Mouse (Mus musculus) stomach, postnatal 0 days (tissue): ENCODE measurements at regions not wholly inside any gene's neighbourhood (a gene's known extent, or its start where the extent isn't known, plus 50 kb on each side); places are given as distances from the start of the nearest gene placed in this dataset.
A peak's percentile ranks its signal among the peaks of the same experiment; 100 is the strongest.

Experiments used
- ATAC-seq: fragments of 200-750 bp; cut with Nextera tagmentation; 2 replicates; pipeline ENCODE4 v1.8.0; 2017; ENCODE audit not compliant: low FRiP score, low TSS enrichment
- DNase-seq: peaks from one replicate; pipeline ENCODE4 v3.0.0-alpha.2; 2016; ENCODE audit warnings: low spot score
- H3K27ac ChIP-seq: fragments of 300-500 bp; sonication (generic); replicated peaks from 2 replicates; pipeline ENCODE4 v1.5.1; 2014; ENCODE audit warnings: mild to moderate bottlenecking, control low read depth
- H3K27me3 ChIP-seq: fragments of 300-500 bp; sonication (generic); 2 replicates; pipeline ENCODE4 v1.6.1; 2014; ENCODE audit warnings: low read length; ENCODE audit not compliant: control insufficient read depth, insufficient read depth
- H3K36me3 ChIP-seq: fragments of 300-500 bp; sonication (generic); 2 replicates; pipeline ENCODE4 v1.6.1; 2014; ENCODE audit warnings: low read length, mixed read lengths; ENCODE audit not compliant: control insufficient read depth, insufficient read depth
- H3K4me1 ChIP-seq: fragments of 300-500 bp; sonication (generic); replicated peaks from 2 replicates; pipeline ENCODE4 v1.6.1; 2014; ENCODE audit warnings: antibody characterized with exemption; ENCODE audit not compliant: control insufficient read depth, insufficient read depth
- H3K4me2 ChIP-seq: fragments of 300-500 bp; sonication (generic); replicated peaks from 2 replicates; pipeline ENCODE4 v1.6.1; 2014; ENCODE audit warnings: low read depth, mild to moderate bottlenecking, control low read depth, moderate library complexity
- H3K4me3 ChIP-seq: fragments of 300-500 bp; sonication (generic); 2 replicates; pipeline ENCODE4 v1.5.1; 2014; ENCODE audit warnings: low read depth, low read length, control low read depth
- H3K9ac ChIP-seq: fragments of 300-500 bp; sonication (generic); 2 replicates; pipeline ENCODE4 v1.6.1; 2014; ENCODE audit warnings: mild to moderate bottlenecking, low read length, control low read depth, mixed read lengths
- H3K9me3 ChIP-seq: fragments of 300-500 bp; sonication (generic); 2 replicates; pipeline ENCODE4 v1.6.1; 2016; ENCODE audit warnings: low read length; ENCODE audit not compliant: control insufficient read depth
- CTCF ChIP-seq: IDR thresholded peaks from 2 replicates; pipeline ENCODE4 v1.5.1; 2016; ENCODE audit warnings: antibody characterized with exemption, low read depth, mild to moderate bottlenecking, moderate library complexity
- EP300 ChIP-seq: optimal IDR thresholded peaks from 2 replicates; pipeline ENCODE3; 2016; ENCODE audit warnings: antibody characterized with exemption
- WGBS: fragments of 180-500 bp; shearing (Covaris S2); extraction: QIAGEN DNeasy Blood & Tissue Kit; methylation state at CpG from one replicate; pipeline ENCODE4 v1.1.7; 2014; 5-methylcytosine and 5-hydroxymethylcytosine counted together

- no peaks in the 10 kb centered on the region for H3K9me3 ChIP-seq
- H3K4me3 ChIP-seq: no peak overlapping the region
- H3K27ac ChIP-seq: no peak overlapping the region
- DNase-seq: no peak
- H3K4me2 ChIP-seq: no peak overlapping the region
- no peak for TF ChIP-seq EP300
- TF ChIP-seq CTCF: no peak
- H3K36me3 ChIP-seq: no peaks in the 10 kb centered on the region
- 61% methylated on average over 3 of the region's 3 CpGs for WGBS
- no peak for ATAC-seq
- H3K4me1 ChIP-seq: no peaks in the 10 kb centered on the region
- no peak overlapping the region for H3K9ac ChIP-seq
- no peaks in the 10 kb centered on the region for H3K27me3 ChIP-seq
Measured at GRCm38 (mm10) chr16:79590891-79591290, 500.0 kb upstream of the Tmprss15 start.

DNA sequence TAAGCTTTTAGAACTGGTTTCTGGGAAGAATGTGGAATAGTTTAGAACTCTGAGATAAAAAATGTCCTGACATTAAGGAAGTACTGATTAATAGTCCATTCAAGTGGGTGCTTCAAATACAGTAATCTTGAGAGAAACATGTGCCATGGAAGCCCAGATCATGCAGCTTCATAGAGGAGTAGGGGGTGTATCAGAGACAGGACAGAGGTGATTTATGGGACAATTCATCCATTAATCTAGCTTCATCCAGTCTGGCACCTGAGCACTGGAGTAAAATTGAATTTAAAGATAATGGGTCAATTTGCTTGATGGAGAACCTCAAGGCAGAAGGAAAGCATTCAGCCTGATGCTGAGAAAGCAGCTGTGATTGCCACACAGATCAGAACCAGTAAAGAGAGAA is 494.8 kb upstream of the Tmprss15 start:
- Histone ChIP-seq H3K4me2 (no peak overlapping the region), H3K4me3 (no peak overlapping the region), H3K9ac (no peak overlapping the region), H3K27me3 (no peaks in the 10 kb centered on the region), H3K36me3 (no peaks in the 10 kb centered on the region), H3K27ac (no peak overlapping the region), H3K9me3 (no peaks in the 10 kb centered on the region), H3K4me1 (no peaks in the 10 kb centered on the region)
- no peak for DNase-seq
- TF ChIP-seq CTCF (no peak), EP300 (no peak)
- no peak for ATAC-seq

DNA sequence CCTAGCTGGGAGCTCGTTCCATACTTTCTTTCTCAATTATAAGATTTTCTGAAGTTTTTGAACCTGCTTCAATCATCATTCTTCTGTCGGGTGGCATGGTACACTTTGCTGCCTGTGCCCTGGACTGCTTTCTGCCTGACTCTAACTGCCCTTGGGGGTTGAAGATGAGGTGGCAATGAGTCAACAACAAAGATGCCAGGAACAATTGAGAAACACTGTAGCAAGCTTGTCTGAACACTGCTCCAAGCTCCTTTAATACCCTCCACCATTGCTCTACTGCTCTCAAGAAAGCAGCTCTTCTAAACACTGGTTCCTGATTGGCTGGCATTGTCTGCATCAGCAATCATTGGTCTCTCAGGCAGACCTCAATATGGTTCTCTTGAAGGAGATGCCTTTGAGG is 480.0 kb upstream of the Tmprss15 start:
- no peak overlapping the region for H3K4me3 ChIP-seq
- no peak overlapping the region for H3K9ac ChIP-seq
- no peak overlapping the region for H3K27ac ChIP-seq
- ATAC-seq (no peak), DNase-seq (no peak)
- H3K4me2 ChIP-seq: no peak overlapping the region
- H3K36me3 ChIP-seq: no peaks in the 10 kb centered on the region
- 80% methylated on average over 2 of the region's 2 CpGs for WGBS
- H3K4me1 ChIP-seq: no peaks in the 10 kb centered on the region
- H3K9me3 ChIP-seq: no peaks in the 10 kb centered on the region
- H3K27me3 ChIP-seq: no peaks in the 10 kb centered on the region
- TF ChIP-seq EP300 (no peak), CTCF (no peak)

DNA sequence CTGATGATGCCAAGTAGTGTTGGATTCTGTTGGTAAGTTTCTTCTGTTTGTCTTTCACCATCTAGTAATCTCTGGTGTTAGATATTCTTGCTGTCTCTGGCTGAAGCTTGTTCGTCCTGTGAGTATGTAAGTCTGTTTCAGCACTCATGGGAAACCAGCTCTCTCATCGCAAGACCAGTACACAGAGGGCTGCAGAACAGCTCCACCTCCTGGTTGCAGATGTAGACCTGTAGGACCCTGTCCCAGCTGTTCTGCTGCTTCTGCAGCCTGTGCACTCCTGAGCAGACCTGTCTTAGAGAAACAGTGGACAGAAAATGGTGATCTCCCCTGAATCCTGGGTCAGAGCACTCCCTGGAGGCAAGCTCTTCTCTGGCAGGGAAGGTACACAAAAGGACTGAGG is 443.5 kb upstream of the Tmprss15 start:
- Histone ChIP-seq H3K36me3 (no peaks in the 10 kb centered on the region), H3K27me3 (no peaks in the 10 kb centered on the region), H3K27ac (no peak overlapping the region), H3K9ac (no peak overlapping the region), H3K4me3 (no peak overlapping the region), H3K9me3 (no peaks in the 10 kb centered on the region), H3K4me1 (no peaks in the 10 kb centered on the region), H3K4me2 (no peak overlapping the region)
- TF ChIP-seq EP300 (no peak), CTCF (peak; percentile 44)
- ATAC-seq: no peak
- 61% methylated on average over 2 of the region's 2 CpGs for WGBS
- DNase-seq: no peak

DNA sequence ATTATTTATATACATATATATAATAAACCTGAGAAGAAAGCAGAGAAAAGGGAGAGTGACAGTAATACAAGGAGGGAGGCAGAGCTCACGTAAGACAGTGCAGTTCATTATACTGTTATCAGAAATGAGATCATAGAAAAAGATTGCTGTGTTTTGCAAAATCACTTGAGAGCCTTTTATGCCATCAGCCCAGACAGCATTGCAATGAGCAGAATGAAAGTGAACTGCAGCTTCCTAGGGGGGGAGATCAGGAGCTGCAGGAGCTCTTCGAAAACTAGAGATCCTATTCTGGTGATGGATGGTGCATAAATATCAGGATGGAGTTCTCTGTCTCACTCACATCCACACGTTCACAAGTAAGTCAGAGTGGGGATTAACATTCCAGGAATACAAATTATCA is 401.6 kb upstream of the Tmprss15 start:
- Histone ChIP-seq H3K9ac (no peak overlapping the region), H3K27ac (no peak overlapping the region), H3K4me3 (no peak overlapping the region), H3K4me2 (no peak overlapping the region), H3K27me3 (no peaks in the 10 kb centered on the region), H3K4me1 (no peaks in the 10 kb centered on the region), H3K36me3 (no peaks in the 10 kb centered on the region), H3K9me3 (no peaks in the 10 kb centered on the region)
- 37% methylated on average over 3 of the region's 3 CpGs for WGBS
- TF ChIP-seq EP300 (no peak), CTCF (no peak)
- DNase-seq (no peak), ATAC-seq (no peak)

GRCm38 (mm10) chr16:79450871-79451270 is 360.0 kb upstream of the Tmprss15 start:
- H3K27me3 ChIP-seq: no peaks in the 10 kb centered on the region
- no peak for TF ChIP-seq EP300
- H3K4me3 ChIP-seq: no peak overlapping the region
- DNase-seq (no peak), ATAC-seq (no peak)
- 64% methylated on average over 2 of the region's 2 CpGs for WGBS
- no peaks in the 10 kb centered on the region for H3K9me3 ChIP-seq
- no peak overlapping the region for H3K9ac ChIP-seq
- H3K4me2 ChIP-seq: no peak overlapping the region
- H3K4me1 ChIP-seq: no peaks in the 10 kb centered on the region
- no peak overlapping the region for H3K27ac ChIP-seq
- H3K36me3 ChIP-seq: no peaks in the 10 kb centered on the region

- ATAC-seq: no peak
- no peak for TF ChIP-seq CTCF
- no peak for TF ChIP-seq EP300
- H3K4me2 ChIP-seq: no peak overlapping the region
- H3K9me3 ChIP-seq: no peaks in the 10 kb centered on the region
- H3K4me3 ChIP-seq: no peak overlapping the region
- no peak overlapping the region for H3K9ac ChIP-seq
- no peak overlapping the region for H3K27ac ChIP-seq
- WGBS: 53% methylated on average over 1 of the region's 1 CpGs
- no peaks in the 10 kb centered on the region for H3K4me1 ChIP-seq
- no peaks in the 10 kb centered on the region for H3K27me3 ChIP-seq
- DNase-seq: no peak
- no peaks in the 10 kb centered on the region for H3K36me3 ChIP-seq
Measured at GRCm38 (mm10) chr16:79449732-79450131, 358.8 kb upstream of the Tmprss15 start.
